Comparison of ENCODE assay signal across 24 mouse cellular contexts in the genomic region with DNA sequence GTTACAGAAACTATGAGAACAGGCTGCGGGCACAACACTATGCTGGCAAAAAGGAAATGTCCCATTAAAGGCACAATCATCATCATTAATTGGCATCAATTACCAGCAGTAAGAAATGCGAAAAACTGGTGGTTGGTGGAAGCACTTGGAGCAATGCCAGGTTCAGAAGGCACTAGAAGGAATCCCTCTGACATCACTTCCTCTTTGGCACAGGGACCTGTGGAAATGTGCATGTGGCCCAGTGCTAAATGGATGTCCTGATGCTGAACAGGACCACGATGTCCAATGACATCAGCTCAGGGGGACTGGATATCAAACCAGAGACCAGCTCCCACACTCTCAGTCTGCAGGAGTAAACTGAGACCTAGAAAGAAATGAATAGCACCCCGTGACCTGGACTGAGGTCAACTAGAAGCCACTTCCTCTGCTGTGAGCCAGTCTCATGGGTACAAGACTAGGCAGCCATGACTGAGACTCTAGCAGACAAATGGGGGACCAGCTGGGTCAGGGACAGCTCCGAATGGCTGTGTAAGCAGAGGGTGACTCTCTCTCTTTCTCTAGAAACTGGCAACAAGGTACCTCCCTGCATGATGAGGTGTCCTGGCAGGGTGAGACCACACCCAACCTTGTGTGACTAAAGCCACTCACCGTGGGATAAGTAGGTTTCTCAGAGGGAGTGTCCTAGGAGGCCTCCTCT. TPM values are rescaled to one million over a fixed set of nuclear protein-coding genes. Genes with fewer than 3 reads are reported as not detected.
DNase-seq lines count a peak whose midpoint lies in the region; ATAC-seq and TF ChIP-seq lines count a peak whose summit lies in the region.
"Had no signal": no experiment of that assay in that cellular context is flagged by ENCODE, and none has a peak within 500 bp of the region (broad histone marks: within the 10 kb centered on the region; RNA-seq: fewer than 3 reads in every experiment).

No protein-coding gene starts in this region.

- no peaks in the 10 kb centered on the region for H3K9me3 ChIP-seq in lung, embryonic 14.5 days (ENCODE audit: low read depth, low read length)
- H3K9me3 ChIP-seq in stomach, postnatal 0 days (ENCODE audit: control insufficient read depth, low read length): no peaks in the 10 kb centered on the region
- H3K9me3 ChIP-seq in forebrain, postnatal 0 days (ENCODE audit: low read length): no peaks in the 10 kb centered on the region
- H3K9me3 ChIP-seq: embryonic facial prominence, embryonic 12.5 days; forebrain, embryonic 13.5 days; G1E; heart, embryonic 15.5 days; hindbrain, embryonic 13.5 days had no signal

- no peak for ATAC-seq in lung, embryonic 14.5 days (ENCODE audit: insufficient read depth)
- ATAC-seq in stomach, postnatal 0 days (ENCODE audit: low FRiP score, low TSS enrichment): peak; percentile 41
- no peak for ATAC-seq in forebrain, postnatal 0 days
- ATAC-seq: activated CD4-positive, CD25-positive, alpha-beta regulatory T cell, adult 4 months; forebrain, embryonic 13.5 days; hindbrain, postnatal 0 days; Patski had no signal

- WGBS in lung, embryonic 14.5 days: 68% methylated on average over 6 of the region's 6 CpGs
- WGBS in stomach, postnatal 0 days: 68% methylated on average over 6 of the region's 6 CpGs
- 65% methylated on average over 6 of the region's 6 CpGs for WGBS in forebrain, postnatal 0 days

- no peak overlapping the region for H3K9ac ChIP-seq in lung, embryonic 14.5 days
- no peak overlapping the region for H3K9ac ChIP-seq in stomach, postnatal 0 days (ENCODE audit: low read length)
- no peak overlapping the region for H3K9ac ChIP-seq in forebrain, postnatal 0 days
- H3K9ac ChIP-seq: embryonic facial prominence, embryonic 12.5 days; forebrain, embryonic 13.5 days; heart, embryonic 15.5 days; hindbrain, embryonic 13.5 days had no signal

- no peaks in the 10 kb centered on the region for H3K36me3 ChIP-seq in lung, embryonic 14.5 days (ENCODE audit: insufficient read depth)
- H3K36me3 ChIP-seq in stomach, postnatal 0 days (ENCODE audit: control insufficient read depth, insufficient read depth, low read length): no peaks in the 10 kb centered on the region
- H3K36me3 ChIP-seq in forebrain, postnatal 0 days (ENCODE audit: insufficient read depth): no peaks in the 10 kb centered on the region
- H3K36me3 ChIP-seq: embryonic facial prominence, embryonic 12.5 days; G1E; heart, embryonic 15.5 days; hindbrain, embryonic 13.5 days had no signal

- TF ChIP-seq EP300 in stomach, postnatal 0 days (optimal IDR thresholded peaks at IDR 0.05): no peak

- H3K27ac ChIP-seq in lung, embryonic 14.5 days (ENCODE audit: low read depth): no peak overlapping the region
- peak overlapping the region; percentile 73 for H3K27ac ChIP-seq in stomach, postnatal 0 days (replicated peaks)
- no peak overlapping the region for H3K27ac ChIP-seq in forebrain, postnatal 0 days (ENCODE audit: low read depth, low read length)
- H3K27ac ChIP-seq: embryonic facial prominence, embryonic 12.5 days; forebrain, embryonic 13.5 days; gastrocnemius, adult 2 months; heart, embryonic 15.5 days; hindbrain, embryonic 13.5 days; hindbrain, postnatal 0 days had no signal

- peaks cover 3% of the 10 kb centered on the region for H3K4me1 ChIP-seq in lung, embryonic 14.5 days (ENCODE audit: insufficient read depth)
- H3K4me1 ChIP-seq in stomach, postnatal 0 days (replicated peaks; ENCODE audit: control insufficient read depth, insufficient read depth): peaks cover 3% of the 10 kb centered on the region; the same call in 1 of the 2 replicates
- no peaks in the 10 kb centered on the region for H3K4me1 ChIP-seq in forebrain, postnatal 0 days (ENCODE audit: insufficient read depth)
- H3K4me1 ChIP-seq: embryonic facial prominence, embryonic 12.5 days; heart, embryonic 15.5 days had no signal

- no peak overlapping the region for H3K4me3 ChIP-seq in lung, embryonic 14.5 days (ENCODE audit: low read depth, low read length)
- no peak overlapping the region for H3K4me3 ChIP-seq in stomach, postnatal 0 days (ENCODE audit: low read depth, low read length)
- H3K4me3 ChIP-seq in forebrain, postnatal 0 days (ENCODE audit: low read depth, low read length): no peak overlapping the region
- H3K4me3 ChIP-seq: embryonic facial prominence, embryonic 12.5 days; forebrain, embryonic 13.5 days; gastrocnemius, adult 2 months; heart, embryonic 15.5 days; hindbrain, embryonic 13.5 days had no signal

- no peak for TF ChIP-seq CTCF in lung, embryonic 14.5 days (IDR thresholded peaks at IDR 0.05; ENCODE audit: low read depth)
- TF ChIP-seq CTCF in stomach, postnatal 0 days (IDR thresholded peaks at IDR 0.05; ENCODE audit: low read depth): no peak
- TF ChIP-seq CTCF in forebrain, postnatal 0 days (IDR thresholded peaks at IDR 0.05; ENCODE audit: low read depth): no peak

- H3K4me2 ChIP-seq in lung, embryonic 14.5 days: no peak overlapping the region
- H3K4me2 ChIP-seq in stomach, postnatal 0 days (replicated peaks; ENCODE audit: low read depth): no peak overlapping the region
- H3K4me2 ChIP-seq in forebrain, postnatal 0 days (ENCODE audit: low read depth): no peak overlapping the region
- H3K4me2 ChIP-seq: embryonic facial prominence, embryonic 12.5 days; forebrain, embryonic 13.5 days; heart, embryonic 11.5 days; heart, embryonic 15.5 days; hindbrain, embryonic 13.5 days had no signal

- DNase-seq in lung, embryonic 14.5 days: peak; percentile 40
- DNase-seq in lung, adult 18-20 months: no peak
- DNase-seq in 416B (ENCODE audit: low read depth): peak; percentile 57
- peak; percentile 39 for DNase-seq in induced T-regulatory cell, adult 2 months (ENCODE audit: low read depth)
- DNase-seq in stomach, postnatal 0 days (ENCODE audit: low spot score): peak; percentile 24
- no peak for DNase-seq in layer of hippocampus, adult 9-10 months (ENCODE audit: low spot score)
- DNase-seq in forebrain, postnatal 0 days: no peak
- DNase-seq: adrenal gland, postnatal 14 days; cerebellum, adult 11-12 months; cerebellum, adult 9-10 months; cerebellum, postnatal 25 days; gastrocnemius, adult 2 months; gastrocnemius, postnatal 36 days; heart, adult 18-20 months; heart, postnatal 14 days had no signal

- H3K27me3 ChIP-seq in lung, embryonic 14.5 days (ENCODE audit: insufficient read depth, low read length): no peaks in the 10 kb centered on the region
- no peaks in the 10 kb centered on the region for H3K27me3 ChIP-seq in stomach, postnatal 0 days (ENCODE audit: control insufficient read depth, insufficient read depth, low read length)
- no peaks in the 10 kb centered on the region for H3K27me3 ChIP-seq in forebrain, postnatal 0 days (ENCODE audit: insufficient read depth, low read length)
- H3K27me3 ChIP-seq: embryonic facial prominence, embryonic 12.5 days; Patski had no signal

RNA-seq across cellular contexts. Expression of gene Maff, which starts 3.6 kb away (rescaled TPM):
- polyA plus RNA-seq in lung, embryonic 14.5 days (2014; fragmentation: Nextera tagmentation; extraction: Ambion mirVana): 3.3 and 4.3 TPM in 2 replicates
- 11.4 and 11.9 TPM in 2 replicates for polyA plus RNA-seq in stomach, postnatal 0 days (2015; fragmentation: Nextera tagmentation; extraction: Ambion mirVana)
- 2.5 and 3.0 TPM in 2 replicates for total RNA-seq in forebrain, postnatal 0 days (2014; rRNA removed)
- 0.74 and 1.1 TPM in 2 replicates for polyA plus RNA-seq in forebrain, postnatal 0 days (2015; fragmentation: Nextera tagmentation; extraction: Ambion mirVana)

RNA-seq across cellular contexts. Expression of gene Pla2g6, which starts 14.6 kb away (rescaled TPM):
- polyA plus RNA-seq in lung, embryonic 14.5 days (2014; fragmentation: Nextera tagmentation; extraction: Ambion mirVana): 15.2 and 18.4 TPM in 2 replicates
- polyA plus RNA-seq in stomach, postnatal 0 days (2015; fragmentation: Nextera tagmentation; extraction: Ambion mirVana): 8.8 and 9.4 TPM in 2 replicates
- 19.5 and 31.1 TPM in 2 replicates for total RNA-seq in forebrain, postnatal 0 days (2014; rRNA removed)
- polyA plus RNA-seq in forebrain, postnatal 0 days (2015; fragmentation: Nextera tagmentation; extraction: Ambion mirVana): 10.7 and 15.2 TPM in 2 replicates

RNA-seq across cellular contexts. Expression of gene Baiap2l2, which starts 57.5 kb away (rescaled TPM):
- 3.1 and 3.9 TPM in 2 replicates for polyA plus RNA-seq in lung, embryonic 14.5 days (2014; fragmentation: Nextera tagmentation; extraction: Ambion mirVana)
- polyA plus RNA-seq in stomach, postnatal 0 days (2015; fragmentation: Nextera tagmentation; extraction: Ambion mirVana): 4.1 and 4.9 TPM in 2 replicates
- total RNA-seq in forebrain, postnatal 0 days (2014; rRNA removed): 3.2 and 7.9 TPM in 2 replicates
- polyA plus RNA-seq in forebrain, postnatal 0 days (2015; fragmentation: Nextera tagmentation; extraction: Ambion mirVana): 9.1 and 11.3 TPM in 2 replicates
- total RNA-seq: G1E had no signal
- polyA plus RNA-seq: G1E had no signal

Comparison
In these comparisons a context has a peak if more than half of its experiments do, and no peak if none do; other contexts are left out.
1. DNase-seq: peak in lung, embryonic 14.5 days (single experiment), 416B (single experiment), induced T-regulatory cell, adult 2 months (single experiment) and stomach, postnatal 0 days (single experiment); none in lung, adult 18-20 months (0 of 2), layer of hippocampus, adult 9-10 months (single experiment) and forebrain, postnatal 0 days (single experiment).